Mouse (Mus musculus): ENCODE results near the gene Psd. TPM values are rescaled to one million over a fixed set of nuclear protein-coding genes. Genes with fewer than 3 reads are reported as not detected.
A peak's percentile ranks its signal among the peaks of the same experiment; 100 is the strongest.

Gene Psd
- polyA plus RNA-seq, 1 experiment: 1.9 TPM

- 42% methylated on average over 6 of the region's 6 CpGs for WGBS
- peaks cover 6% of the 10 kb centered on the region; the same call in 1 of the 2 replicates for H3K4me1 ChIP-seq (ENCODE audit: control insufficient read depth, insufficient read depth, low read length)
- H3K27me3 ChIP-seq (replicated peaks; ENCODE audit: control insufficient read depth, insufficient read depth, low read length): no peaks in the 10 kb centered on the region
- H3K4me3 ChIP-seq (ENCODE audit: insufficient read depth, low read depth, low read length): peak overlapping the region; percentile 81
- no peak for TF ChIP-seq CTCF (conservative IDR thresholded peaks at IDR 0.05; ENCODE audit: insufficient read depth, insufficient read length, low read depth, low read length)
- TF ChIP-seq POLR2A (IDR thresholded peaks at IDR 0.05; ENCODE audit: low read depth, low read length): no peak
- H3K36me3 ChIP-seq (ENCODE audit: control insufficient read depth, insufficient read depth, low read length): no peaks in the 10 kb centered on the region
- H3K27ac ChIP-seq (ENCODE audit: insufficient read depth, low read depth, low read length): no peak overlapping the region
- DNase-seq: no peak
Measured at GRCm38 (mm10) chr19:46349550-46349949, 22.6 kb upstream of the Psd start.

GRCm38 (mm10) chr19:46348761-46349458, 22.0 kb upstream of the Psd start:
- TF ChIP-seq POLR2A (IDR thresholded peaks at IDR 0.05; ENCODE audit: low read depth, low read length) (peak; percentile 32), CTCF (conservative IDR thresholded peaks at IDR 0.05; ENCODE audit: insufficient read depth, insufficient read length, low read depth, low read length) (no peak)
- Histone ChIP-seq H3K4me1 (ENCODE audit: control insufficient read depth, insufficient read depth, low read length) (peaks cover 6% of the 10 kb centered on the region; the same call in 1 of the 2 replicates), H3K27me3 (replicated peaks; ENCODE audit: control insufficient read depth, insufficient read depth, low read length) (no peaks in the 10 kb centered on the region), H3K36me3 (ENCODE audit: control insufficient read depth, insufficient read depth, low read length) (no peaks in the 10 kb centered on the region), H3K4me3 (ENCODE audit: insufficient read depth, low read depth, low read length) (peak overlapping the region; percentile 81), H3K27ac (ENCODE audit: insufficient read depth, low read depth, low read length) (peak overlapping the region; percentile 31; the same call in 1 of the 2 replicates)
- DNase-seq: peak; percentile 76
- WGBS: under 1% methylated on average over 78 of the region's 78 CpGs

- Histone ChIP-seq H3K27me3 (replicated peaks; ENCODE audit: control insufficient read depth, insufficient read depth, low read length) (no peaks in the 10 kb centered on the region), H3K27ac (ENCODE audit: insufficient read depth, low read depth, low read length) (peak overlapping the region; percentile 31; the same call in 1 of the 2 replicates), H3K36me3 (ENCODE audit: control insufficient read depth, insufficient read depth, low read length) (no peaks in the 10 kb centered on the region), H3K4me1 (ENCODE audit: control insufficient read depth, insufficient read depth, low read length) (peaks cover 6% of the 10 kb centered on the region; the same call in 1 of the 2 replicates), H3K4me3 (ENCODE audit: insufficient read depth, low read depth, low read length) (peak overlapping the region; percentile 81)
- peak; percentile 11 for DNase-seq
- TF ChIP-seq CTCF (conservative IDR thresholded peaks at IDR 0.05; ENCODE audit: insufficient read depth, insufficient read length, low read depth, low read length) (no peak), POLR2A (IDR thresholded peaks at IDR 0.05; ENCODE audit: low read depth, low read length) (no peak)
- WGBS: 23% methylated on average over 14 of the region's 14 CpGs
Measured at GRCm38 (mm10) chr19:46347936-46348668, 21.1 kb upstream of the Psd start.

GRCm38 (mm10) chr19:46347146-46347545, 20.2 kb upstream of the Psd start:
- Histone ChIP-seq H3K27ac (ENCODE audit: insufficient read depth, low read depth, low read length) (no peak overlapping the region), H3K36me3 (ENCODE audit: control insufficient read depth, insufficient read depth, low read length) (no peaks in the 10 kb centered on the region), H3K4me1 (ENCODE audit: control insufficient read depth, insufficient read depth, low read length) (peaks cover 6% of the 10 kb centered on the region; the same call in 1 of the 2 replicates), H3K4me3 (ENCODE audit: insufficient read depth, low read depth, low read length) (no peak overlapping the region), H3K27me3 (replicated peaks; ENCODE audit: control insufficient read depth, insufficient read depth, low read length) (no peaks in the 10 kb centered on the region)
- no peak for DNase-seq
- WGBS: 97% methylated on average over 1 of the region's 1 CpGs
- no peak for TF ChIP-seq POLR2A (IDR thresholded peaks at IDR 0.05; ENCODE audit: low read depth, low read length)

GRCm38 (mm10) chr19:46344710-46345419, 17.9 kb upstream of the Psd start:
- Histone ChIP-seq H3K4me3 (ENCODE audit: insufficient read depth, low read depth, low read length) (no peak overlapping the region), H3K27me3 (replicated peaks; ENCODE audit: control insufficient read depth, insufficient read depth, low read length) (no peaks in the 10 kb centered on the region), H3K27ac (ENCODE audit: insufficient read depth, low read depth, low read length) (no peak overlapping the region), H3K36me3 (ENCODE audit: control insufficient read depth, insufficient read depth, low read length) (no peaks in the 10 kb centered on the region), H3K4me1 (ENCODE audit: control insufficient read depth, insufficient read depth, low read length) (peaks cover 6% of the 10 kb centered on the region; the same call in 1 of the 2 replicates)
- no peak for DNase-seq
- WGBS: 44% methylated on average over 7 of the region's 7 CpGs
- TF ChIP-seq CTCF (conservative IDR thresholded peaks at IDR 0.05; ENCODE audit: insufficient read depth, insufficient read length, low read depth, low read length) (no peak), POLR2A (IDR thresholded peaks at IDR 0.05; ENCODE audit: low read depth, low read length) (no peak)

GRCm38 (mm10) chr19:46339287-46339971, 12.5 kb upstream of the Psd start:
- no peak for TF ChIP-seq POLR2A (IDR thresholded peaks at IDR 0.05; ENCODE audit: low read depth, low read length)
- TF ChIP-seq CTCF (conservative IDR thresholded peaks at IDR 0.05; ENCODE audit: insufficient read depth, insufficient read length, low read depth, low read length): no peak
- Histone ChIP-seq H3K36me3 (ENCODE audit: control insufficient read depth, insufficient read depth, low read length) (no peaks in the 10 kb centered on the region), H3K4me3 (ENCODE audit: insufficient read depth, low read depth, low read length) (no peak overlapping the region), H3K27ac (ENCODE audit: insufficient read depth, low read depth, low read length) (peak overlapping the region; percentile 30; the same call in 1 of the 2 replicates), H3K4me1 (ENCODE audit: control insufficient read depth, insufficient read depth, low read length) (peaks cover 13% of the 10 kb centered on the region; the same call in 1 of the 2 replicates), H3K27me3 (replicated peaks; ENCODE audit: control insufficient read depth, insufficient read depth, low read length) (no peaks in the 10 kb centered on the region)
- 57% methylated on average over 7 of the region's 7 CpGs for WGBS
- peak; percentile 30 for DNase-seq

Data from kidney, adult 2 months (tissue).